Mouse (Mus musculus): Measurements from ENCODE around the gene Olfr259. TPM values are rescaled to one million over a fixed set of nuclear protein-coding genes. Genes with fewer than 3 reads are reported as not detected.

Olfr259 gene
- polyA plus RNA-seq (2015; fragmentation: Nextera tagmentation; extraction: Ambion mirVana), result not detected in 2 replicates

GRCm38 (mm10) chr2:87114467-87114866 lies at the start of gene Olfr259:
Gene Olfr259, minus strand, starts transcription at chr2:87114567.
- no peaks in the 10 kb centered on the region for H3K36me3 ChIP-seq (ENCODE audit: control insufficient read depth, insufficient read depth, low read length)
- no peak within 1 kb of the TSS for H3K27ac ChIP-seq (ENCODE audit: low read length)
- no peaks in the 10 kb centered on the region for H3K9me3 ChIP-seq (replicated peaks; ENCODE audit: control insufficient read depth, low read length, poor library complexity, severe bottlenecking)
- no peak within 1 kb of the TSS for H3K4me2 ChIP-seq (ENCODE audit: low read length)
- H3K27me3 ChIP-seq (ENCODE audit: control insufficient read depth, insufficient read depth, low read depth, low read length), result no peaks in the 10 kb centered on the region
- no peak within 1 kb of the TSS for H3K9ac ChIP-seq (ENCODE audit: low read depth, low read length)
- H3K4me3 ChIP-seq (ENCODE audit: low read depth, low read length), result no peak within 1 kb of the TSS
- ATAC-seq, result no peak
- no peaks in the 10 kb centered on the region for H3K4me1 ChIP-seq (ENCODE audit: control insufficient read depth, insufficient read depth, low read length)

- no peaks in the 10 kb centered on the region for H3K4me1 ChIP-seq (ENCODE audit: control insufficient read depth, insufficient read depth, low read length)
- ATAC-seq, result no peak
- no peaks in the 10 kb centered on the region for H3K36me3 ChIP-seq (ENCODE audit: control insufficient read depth, insufficient read depth, low read length)
- H3K9ac ChIP-seq (ENCODE audit: low read depth, low read length), result no peak within 1 kb of the TSS
- H3K4me3 ChIP-seq (ENCODE audit: low read depth, low read length), result no peak within 1 kb of the TSS
- no peak within 1 kb of the TSS for H3K27ac ChIP-seq (ENCODE audit: low read length)
- no peak within 1 kb of the TSS for H3K4me2 ChIP-seq (ENCODE audit: low read length)
- no peaks in the 10 kb centered on the region for H3K9me3 ChIP-seq (replicated peaks; ENCODE audit: control insufficient read depth, low read length, poor library complexity, severe bottlenecking)
- H3K27me3 ChIP-seq (ENCODE audit: control insufficient read depth, insufficient read depth, low read depth, low read length), result no peaks in the 10 kb centered on the region
Measured at GRCm38 (mm10) chr2:87152524-87152923, 38.2 kb upstream of the Olfr259 start, which contains the start of gene Olfr1111. Gene Olfr1111, minus strand, starts transcription at chr2:87152624.

GRCm38 (mm10) chr2:87140200-87140599 lies 25.8 kb upstream of the Olfr259 start, which contains the start of gene Olfr1110:
Gene Olfr1110, minus strand, starts transcription at chr2:87140300.
- Histone ChIP-seq H3K36me3 (ENCODE audit: control insufficient read depth, insufficient read depth, low read length) (no peaks in the 10 kb centered on the region), H3K4me2 (ENCODE audit: low read length) (no peak within 1 kb of the TSS), H3K27me3 (ENCODE audit: control insufficient read depth, insufficient read depth, low read depth, low read length) (no peaks in the 10 kb centered on the region), H3K9me3 (replicated peaks; ENCODE audit: control insufficient read depth, low read length, poor library complexity, severe bottlenecking) (no peaks in the 10 kb centered on the region), H3K4me1 (ENCODE audit: control insufficient read depth, insufficient read depth, low read length) (no peaks in the 10 kb centered on the region), H3K9ac (ENCODE audit: low read depth, low read length) (no peak within 1 kb of the TSS), H3K4me3 (ENCODE audit: low read depth, low read length) (no peak within 1 kb of the TSS), H3K27ac (ENCODE audit: low read length) (no peak within 1 kb of the TSS)
- 85% methylated on average over 1 of the region's 1 CpGs for WGBS
- ATAC-seq, result no peak

GRCm38 (mm10) chr2:87095908-87096307 lies 18.5 kb downstream of the Olfr259 start, which contains the start of gene Olfr1109:
Gene Olfr1109, minus strand, starts transcription at chr2:87096008.
- Histone ChIP-seq H3K4me3 (ENCODE audit: low read depth, low read length) (no peak within 1 kb of the TSS), H3K36me3 (ENCODE audit: control insufficient read depth, insufficient read depth, low read length) (no peaks in the 10 kb centered on the region), H3K27ac (ENCODE audit: low read length) (no peak within 1 kb of the TSS), H3K9ac (ENCODE audit: low read depth, low read length) (no peak within 1 kb of the TSS), H3K27me3 (ENCODE audit: control insufficient read depth, insufficient read depth, low read depth, low read length) (no peaks in the 10 kb centered on the region), H3K9me3 (replicated peaks; ENCODE audit: control insufficient read depth, low read length, poor library complexity, severe bottlenecking) (no peaks in the 10 kb centered on the region), H3K4me2 (ENCODE audit: low read length) (no peak within 1 kb of the TSS), H3K4me1 (ENCODE audit: control insufficient read depth, insufficient read depth, low read length) (no peaks in the 10 kb centered on the region)
- ATAC-seq, result no peak
- WGBS, result 56% methylated on average over 1 of the region's 1 CpGs

- Histone ChIP-seq H3K36me3 (ENCODE audit: control insufficient read depth, insufficient read depth, low read length) (no peaks in the 10 kb centered on the region), H3K27me3 (ENCODE audit: control insufficient read depth, insufficient read depth, low read depth, low read length) (no peaks in the 10 kb centered on the region), H3K27ac (ENCODE audit: low read length) (no peak within 1 kb of the TSS), H3K9ac (ENCODE audit: low read depth, low read length) (no peak within 1 kb of the TSS), H3K9me3 (replicated peaks; ENCODE audit: control insufficient read depth, low read length, poor library complexity, severe bottlenecking) (no peaks in the 10 kb centered on the region), H3K4me2 (ENCODE audit: low read length) (no peak within 1 kb of the TSS), H3K4me1 (ENCODE audit: control insufficient read depth, insufficient read depth, low read length) (no peaks in the 10 kb centered on the region), H3K4me3 (ENCODE audit: low read depth, low read length) (no peak within 1 kb of the TSS)
- no peak for ATAC-seq
- 88% methylated on average over 1 of the region's 1 CpGs for WGBS
Measured at GRCm38 (mm10) chr2:87075717-87076116, 38.6 kb downstream of the Olfr259 start, which contains the start of gene Olfr1107. Gene Olfr1107, minus strand, starts transcription at chr2:87075817.

Other genes starting within 250 kb of the Olfr259 start
- not detected in 2 replicates for gene Gm13723, start 239.8 kb downstream of the Olfr259 start, polyA plus RNA-seq (2015; fragmentation: Nextera tagmentation; extraction: Ambion mirVana)
- gene Olfr1097, start 222.4 kb downstream of the Olfr259 start, polyA plus RNA-seq (2015; fragmentation: Nextera tagmentation; extraction: Ambion mirVana), result not detected in 2 replicates
- not detected in 2 replicates for gene Olfr1098, start 190.0 kb downstream of the Olfr259 start, polyA plus RNA-seq (2015; fragmentation: Nextera tagmentation; extraction: Ambion mirVana)
- not detected in 2 replicates for gene Olfr1099, start 153.9 kb downstream of the Olfr259 start, polyA plus RNA-seq (2015; fragmentation: Nextera tagmentation; extraction: Ambion mirVana)
- gene Olfr1100, start 134.6 kb downstream of the Olfr259 start, polyA plus RNA-seq (2015; fragmentation: Nextera tagmentation; extraction: Ambion mirVana), result not detected in 2 replicates
- gene Olfr1101, start 123.3 kb downstream of the Olfr259 start, polyA plus RNA-seq (2015; fragmentation: Nextera tagmentation; extraction: Ambion mirVana), result not detected in 2 replicates
- not detected in 2 replicates for gene Olfr1102, start 116.2 kb downstream of the Olfr259 start, polyA plus RNA-seq (2015; fragmentation: Nextera tagmentation; extraction: Ambion mirVana)
- gene Olfr1104, start 87.5 kb downstream of the Olfr259 start, polyA plus RNA-seq (2015; fragmentation: Nextera tagmentation; extraction: Ambion mirVana), result not detected in 2 replicates
- gene Olfr1105, start 78.0 kb downstream of the Olfr259 start, polyA plus RNA-seq (2015; fragmentation: Nextera tagmentation; extraction: Ambion mirVana), result not detected in 2 replicates
- gene Olfr1106, start 62.3 kb downstream of the Olfr259 start, polyA plus RNA-seq (2015; fragmentation: Nextera tagmentation; extraction: Ambion mirVana), result not detected in 2 replicates
- not detected in 2 replicates for gene Olfr1107, start 38.8 kb downstream of the Olfr259 start, polyA plus RNA-seq (2015; fragmentation: Nextera tagmentation; extraction: Ambion mirVana)
- not detected in 2 replicates for gene Olfr1109, start 18.6 kb downstream of the Olfr259 start, polyA plus RNA-seq (2015; fragmentation: Nextera tagmentation; extraction: Ambion mirVana)
- not detected in 2 replicates for gene Olfr1110, start 25.7 kb upstream of the Olfr259 start, polyA plus RNA-seq (2015; fragmentation: Nextera tagmentation; extraction: Ambion mirVana)
- not detected in 2 replicates for gene Olfr1111, start 38.1 kb upstream of the Olfr259 start, polyA plus RNA-seq (2015; fragmentation: Nextera tagmentation; extraction: Ambion mirVana)
- not detected in 2 replicates for gene Olfr1112, start 73.2 kb upstream of the Olfr259 start, polyA plus RNA-seq (2015; fragmentation: Nextera tagmentation; extraction: Ambion mirVana)
- gene Olfr1113, start 94.4 kb upstream of the Olfr259 start, polyA plus RNA-seq (2015; fragmentation: Nextera tagmentation; extraction: Ambion mirVana), result not detected in 2 replicates
- not detected in 2 replicates for gene Olfr1115, start 133.4 kb upstream of the Olfr259 start, polyA plus RNA-seq (2015; fragmentation: Nextera tagmentation; extraction: Ambion mirVana)
- gene Olfr1116, start 153.0 kb upstream of the Olfr259 start, polyA plus RNA-seq (2015; fragmentation: Nextera tagmentation; extraction: Ambion mirVana), result not detected in 2 replicates
- not detected in 2 replicates for gene Olfr1118, start 193.0 kb upstream of the Olfr259 start, polyA plus RNA-seq (2015; fragmentation: Nextera tagmentation; extraction: Ambion mirVana)
- not detected in 2 replicates for gene Olfr1120, start 240.2 kb upstream of the Olfr259 start, polyA plus RNA-seq (2015; fragmentation: Nextera tagmentation; extraction: Ambion mirVana)